Mouse (Mus musculus) bone marrow macrophage, adult 2 months (primary cell): ENCODE data around the gene Bdh2. TPM values are rescaled to one million over a fixed set of nuclear protein-coding genes. Genes with fewer than 3 reads are reported as not detected.

ENCODE experiments used
- H3K27ac ChIP-seq: 2 replicates; pipeline ENCODE4 v1.5.1; 2012; ENCODE audit warnings: low read depth, low read length; ENCODE audit not compliant: insufficient read depth
- H3K4me1 ChIP-seq: 2 replicates; pipeline ENCODE4 v1.6.1; 2012; ENCODE audit warnings: low read length; ENCODE audit not compliant: control insufficient read depth, insufficient read depth
- H3K4me3 ChIP-seq: 2 replicates; pipeline ENCODE4 v1.5.1; 2012; ENCODE audit warnings: mild to moderate bottlenecking, low read length, moderate library complexity; ENCODE audit not compliant: insufficient read depth
- CTCF ChIP-seq: IDR thresholded peaks from 2 replicates; pipeline ENCODE4 v1.5.1; 2012; ENCODE audit warnings: low read depth, mild to moderate bottlenecking, low read length, moderate library complexity
- POLR2A ChIP-seq: IDR thresholded peaks from 2 replicates; pipeline ENCODE4 v1.6.1; 2012; ENCODE audit warnings: mild to moderate bottlenecking, low read depth, low read length, borderline replicate concordance
- polyA plus RNA-seq: library from polyadenylated mRNA; stranded (reverse); fragments of >200 nt; gene quantifications from 2 replicates; pipeline ENCODE4 v1.2.4, GENCODE M21; 2012; ENCODE audit not compliant: missing spikeins, insufficient read depth, insufficient read length

Bdh2 gene
- polyA plus RNA-seq, 1 experiment = 1.6 TPM

GRCm38 (mm10) chr3:135318331-135318730 is 37.3 kb downstream of the Bdh2 start:
- Histone ChIP-seq H3K4me1 (no peaks in the 10 kb centered on the region), H3K4me3 (no peak overlapping the region), H3K27ac (no peak overlapping the region)
- TF ChIP-seq CTCF (no peak), POLR2A (no peak)

GRCm38 (mm10) chr3:135324354-135324753 is 43.3 kb downstream of the Bdh2 start:
- TF ChIP-seq POLR2A (no peak), CTCF (no peak)
- no peak overlapping the region for H3K27ac ChIP-seq
- H3K4me1 ChIP-seq = no peaks in the 10 kb centered on the region
- no peak overlapping the region for H3K4me3 ChIP-seq

DNA sequence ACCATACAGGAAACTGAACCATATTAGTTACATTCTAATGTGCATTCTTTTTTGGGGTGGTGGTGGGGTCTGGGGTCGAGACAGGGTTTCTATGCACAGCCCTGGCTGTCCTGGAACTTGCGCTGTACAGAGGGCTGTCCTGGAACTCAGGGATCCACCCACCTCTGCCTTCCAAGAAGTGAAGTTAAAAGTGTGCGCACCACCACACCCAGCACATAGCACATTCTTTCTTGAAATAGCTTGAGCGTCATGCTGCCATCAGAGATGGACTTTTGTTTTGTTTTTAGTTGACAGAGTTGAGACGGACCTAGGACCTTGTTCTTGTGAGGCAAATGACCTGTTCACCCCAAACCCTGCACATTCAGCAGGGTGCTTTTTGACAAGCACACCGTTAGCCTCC is 46.2 kb downstream of the Bdh2 start:
- no peaks in the 10 kb centered on the region for H3K4me1 ChIP-seq
- H3K4me3 ChIP-seq = no peak overlapping the region
- no peak for TF ChIP-seq CTCF
- TF ChIP-seq POLR2A = no peak
- H3K27ac ChIP-seq = no peak overlapping the region

DNA sequence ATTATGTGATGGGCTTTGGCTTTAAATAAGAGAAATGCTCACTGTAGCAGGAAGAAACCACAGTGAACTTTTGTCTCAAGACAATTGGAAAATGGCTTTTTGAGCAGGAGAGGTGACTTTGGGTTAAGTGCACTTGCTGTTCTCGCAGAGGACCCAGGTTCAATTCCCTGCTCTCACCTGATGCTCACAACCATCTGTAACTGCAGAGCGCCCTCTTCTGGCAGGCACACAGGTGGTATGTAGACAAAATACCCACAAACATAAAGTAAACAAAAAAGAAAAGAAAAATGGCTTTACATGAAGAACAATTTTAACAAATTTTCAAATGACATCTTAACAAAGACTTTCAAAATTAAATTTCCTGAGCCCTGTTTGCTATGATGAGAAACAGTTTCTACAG is 46.6 kb downstream of the Bdh2 start:
- Histone ChIP-seq H3K4me3 (no peak overlapping the region), H3K4me1 (no peaks in the 10 kb centered on the region), H3K27ac (no peak overlapping the region)
- no peak for TF ChIP-seq POLR2A
- TF ChIP-seq CTCF = peak; percentile 59

- TF ChIP-seq POLR2A = no peak
- peak; percentile 34; the same call in 1 of the 2 replicates for TF ChIP-seq CTCF
- H3K4me1 ChIP-seq = no peaks in the 10 kb centered on the region
- no peak overlapping the region for H3K27ac ChIP-seq
- no peak overlapping the region for H3K4me3 ChIP-seq
These were observed 47.5 kb downstream of the Bdh2 start for GRCm38 (mm10) chr3:135328560-135328959.

- no peaks in the 10 kb centered on the region for H3K4me1 ChIP-seq
- H3K4me3 ChIP-seq = no peak overlapping the region
- H3K27ac ChIP-seq = no peak overlapping the region
- no peak for TF ChIP-seq POLR2A
- no peak for TF ChIP-seq CTCF
These were observed 51.7 kb downstream of the Bdh2 start for GRCm38 (mm10) chr3:135332691-135333090.

DNA sequence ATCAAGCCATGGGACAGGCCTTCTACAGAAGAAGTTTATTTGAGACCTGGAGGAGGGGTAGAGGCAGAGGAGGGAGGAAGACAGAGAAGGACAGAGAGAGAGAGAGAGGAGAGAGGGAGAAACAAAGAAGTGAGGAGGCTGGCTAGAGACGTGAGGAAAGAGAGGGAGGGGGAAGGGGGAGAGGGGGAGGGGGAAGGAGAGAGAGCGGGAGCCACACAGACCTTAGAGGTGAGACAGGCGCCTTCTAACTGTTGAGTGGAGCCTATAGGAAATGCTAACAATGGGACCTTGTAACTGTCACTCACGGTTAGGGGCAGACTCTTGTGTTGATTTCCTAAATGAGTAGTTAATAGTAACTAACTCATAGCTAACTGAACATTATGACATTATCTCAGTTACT is 52.7 kb downstream of the Bdh2 start:
- TF ChIP-seq CTCF = no peak
- no peak for TF ChIP-seq POLR2A
- Histone ChIP-seq H3K4me1 (no peaks in the 10 kb centered on the region), H3K27ac (no peak overlapping the region), H3K4me3 (no peak overlapping the region)

- TF ChIP-seq CTCF (no peak), POLR2A (no peak)
- Histone ChIP-seq H3K4me1 (no peaks in the 10 kb centered on the region), H3K27ac (no peak within 1 kb of the TSS), H3K4me3 (no peak within 1 kb of the TSS)
These were observed 66.8 kb downstream of the Bdh2 start, which contains the start of gene Slc9b1 for GRCm38 (mm10) chr3:135347739-135348264. TSS of gene Slc9b1 (plus strand) at chr3:135348029.

DNA sequence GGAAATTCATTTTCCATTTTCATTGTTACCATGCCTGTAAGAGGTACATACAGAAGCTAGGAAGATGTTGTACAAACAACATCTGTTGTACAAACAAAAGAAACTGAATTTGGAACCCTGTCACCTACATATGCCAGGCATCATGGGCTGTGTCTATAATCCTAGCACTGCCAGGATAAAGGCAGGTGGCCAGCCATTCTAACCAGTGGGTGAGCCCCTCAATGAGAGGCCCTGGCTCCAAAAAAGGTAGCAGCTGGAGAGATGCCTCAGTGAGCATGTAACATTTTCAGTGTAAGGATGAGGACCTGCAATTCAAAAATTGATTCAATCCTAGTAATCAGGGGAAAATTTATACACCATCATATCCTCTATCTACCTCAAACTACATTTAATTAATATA is 68.0 kb downstream of the Bdh2 start:
- H3K4me1 ChIP-seq = no peaks in the 10 kb centered on the region
- H3K27ac ChIP-seq = no peak overlapping the region
- no peak for TF ChIP-seq POLR2A
- no peak for TF ChIP-seq CTCF
- no peak overlapping the region for H3K4me3 ChIP-seq

DNA sequence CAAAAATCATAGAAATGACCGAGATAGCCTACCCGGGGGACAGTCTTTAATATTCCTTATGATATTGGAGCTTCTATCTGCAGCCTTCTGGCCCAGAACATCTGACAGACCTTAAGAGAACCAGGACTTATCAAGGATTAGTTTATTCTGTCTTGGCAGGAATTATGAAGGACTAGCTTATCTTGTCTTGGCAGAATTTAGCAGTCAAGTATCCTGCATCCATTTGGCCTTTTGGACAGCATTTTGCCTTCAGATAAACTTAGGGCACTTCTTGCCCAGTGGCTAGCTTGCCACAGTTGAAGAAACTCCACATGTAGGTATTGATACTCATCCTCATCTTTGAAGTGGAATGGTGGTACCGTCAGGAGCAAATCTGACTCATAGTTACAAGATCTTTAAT is 70.8 kb downstream of the Bdh2 start:
- H3K27ac ChIP-seq = no peak overlapping the region
- no peak overlapping the region for H3K4me3 ChIP-seq
- TF ChIP-seq POLR2A = no peak
- TF ChIP-seq CTCF = no peak
- H3K4me1 ChIP-seq = no peaks in the 10 kb centered on the region

Other genes starting within 250 kb of the Bdh2 start
- gene Cenpe, start 68.7 kb upstream of the Bdh2 start, polyA plus RNA-seq = 17.9 and 18.7 TPM in 2 replicates
- gene Slc9b2, start 26.5 kb downstream of the Bdh2 start, polyA plus RNA-seq = 4.5 and 7.5 TPM in 2 replicates
- gene Slc9b1, start 66.8 kb downstream of the Bdh2 start, polyA plus RNA-seq = not detected in 2 replicates
- gene Cisd2, start 142.7 kb downstream of the Bdh2 start, polyA plus RNA-seq = 34.2 and 36.9 TPM in 2 replicates
- 389 and 407 TPM in 2 replicates for gene Ube2d3, start 156.9 kb downstream of the Bdh2 start, polyA plus RNA-seq
- 37.4 and 38.8 TPM in 2 replicates for gene Manba, start 204.4 kb downstream of the Bdh2 start, polyA plus RNA-seq